Mouse (Mus musculus) megakaryocyte, embryonic 14.5 days (primary cell): ENCODE measurements at regions not wholly inside any gene's neighbourhood (a gene's known extent, or its start where the extent isn't known, plus 50 kb on each side); places are given as distances from the start of the nearest gene placed in this dataset.

Experiments used
- FLI1 ChIP-seq: IDR thresholded peaks from 2 replicates; pipeline ENCODE4 v1.6.1; 2012; ENCODE audit warnings: low read length, inconsistent platforms, mixed read lengths
- GATA1 ChIP-seq: IDR thresholded peaks from 3 replicates; pipeline ENCODE4 v1.6.1; 2012; ENCODE audit warnings: mixed read lengths, low read length, inconsistent platforms, borderline replicate concordance

DNA sequence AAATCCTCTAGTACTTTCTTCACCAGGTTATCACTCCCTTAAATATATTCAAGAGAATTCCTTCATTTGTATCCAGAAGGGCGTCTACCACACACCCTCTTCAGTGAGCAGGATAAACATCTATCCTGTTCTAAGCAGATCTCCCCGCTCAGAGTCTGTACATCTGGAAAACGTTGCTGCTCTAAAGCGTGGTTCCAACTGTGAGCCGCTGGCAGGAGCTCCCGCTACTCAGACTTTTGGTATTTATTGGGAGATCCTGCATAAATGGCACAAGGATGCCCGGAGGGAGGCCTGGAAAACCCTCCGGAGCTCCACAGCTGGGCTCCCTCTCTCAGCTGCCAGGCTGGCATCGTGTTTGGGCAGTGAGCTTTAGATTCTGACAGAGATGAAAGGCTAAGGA is 54.3 kb upstream of the Sestd1 start:
- TF ChIP-seq GATA1 (no peak), FLI1 (no peak)
